Mouse (Mus musculus): ENCODE measurements around the gene Apaf1. TPM values are rescaled to one million over a fixed set of nuclear protein-coding genes. Genes with fewer than 3 reads are reported as not detected.

Gene Apaf1
- polyA plus RNA-seq, 1 experiment from 2014 or later: 6.8 TPM

DNA sequence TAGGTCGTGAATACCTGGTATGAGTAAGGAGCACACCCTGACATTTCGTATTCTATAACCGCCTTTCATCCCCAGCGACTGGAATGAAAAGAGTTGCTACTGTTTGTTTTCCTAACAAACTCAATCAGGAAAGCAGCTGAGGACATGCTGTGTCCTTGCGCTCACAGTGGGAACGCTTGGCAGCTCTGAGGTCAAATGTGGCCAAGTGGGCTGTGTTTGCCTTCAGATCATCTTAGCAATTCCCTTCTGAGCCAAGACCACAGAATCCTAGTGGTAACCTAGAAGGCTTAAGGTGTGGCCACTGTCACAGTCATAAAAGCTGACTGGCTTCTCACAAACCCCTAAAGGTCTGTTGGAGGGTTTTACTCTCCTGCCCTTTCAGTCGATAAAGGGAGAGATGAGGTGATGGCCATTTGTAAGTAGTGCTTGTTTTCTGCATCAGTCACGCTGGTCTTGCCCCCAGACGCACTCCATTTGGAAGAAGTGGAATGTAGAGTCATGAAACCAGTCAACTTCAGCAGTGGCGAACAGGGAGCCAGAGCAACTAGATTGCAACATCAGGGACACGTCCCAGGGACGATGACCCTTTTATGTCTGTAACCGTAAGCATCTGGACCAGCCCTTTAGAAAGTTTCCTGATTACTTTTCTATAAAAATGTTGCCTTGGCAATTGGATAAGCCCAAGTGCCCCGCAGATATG, 140.4 kb downstream of the Apaf1 start:
- Histone ChIP-seq H3K27ac (no peak overlapping the region), H3K27me3 (no peaks in the 10 kb centered on the region), H3K4me2 (no peak overlapping the region), H3K9ac (no peak overlapping the region), H3K4me3 (replicated peaks) (no peak overlapping the region), H3K4me1 (replicated peaks) (no peaks in the 10 kb centered on the region), H3K9me3 (replicated peaks) (no peaks in the 10 kb centered on the region; the same call in 1 of the 2 replicates), H3K36me3 (no peaks in the 10 kb centered on the region)
- no peak for DNase-seq
- ATAC-seq (ENCODE audit: low read depth): no peak
- WGBS (ENCODE audit: insufficient replicate concordance): 69% methylated on average over 14 of the region's 14 CpGs

DNA sequence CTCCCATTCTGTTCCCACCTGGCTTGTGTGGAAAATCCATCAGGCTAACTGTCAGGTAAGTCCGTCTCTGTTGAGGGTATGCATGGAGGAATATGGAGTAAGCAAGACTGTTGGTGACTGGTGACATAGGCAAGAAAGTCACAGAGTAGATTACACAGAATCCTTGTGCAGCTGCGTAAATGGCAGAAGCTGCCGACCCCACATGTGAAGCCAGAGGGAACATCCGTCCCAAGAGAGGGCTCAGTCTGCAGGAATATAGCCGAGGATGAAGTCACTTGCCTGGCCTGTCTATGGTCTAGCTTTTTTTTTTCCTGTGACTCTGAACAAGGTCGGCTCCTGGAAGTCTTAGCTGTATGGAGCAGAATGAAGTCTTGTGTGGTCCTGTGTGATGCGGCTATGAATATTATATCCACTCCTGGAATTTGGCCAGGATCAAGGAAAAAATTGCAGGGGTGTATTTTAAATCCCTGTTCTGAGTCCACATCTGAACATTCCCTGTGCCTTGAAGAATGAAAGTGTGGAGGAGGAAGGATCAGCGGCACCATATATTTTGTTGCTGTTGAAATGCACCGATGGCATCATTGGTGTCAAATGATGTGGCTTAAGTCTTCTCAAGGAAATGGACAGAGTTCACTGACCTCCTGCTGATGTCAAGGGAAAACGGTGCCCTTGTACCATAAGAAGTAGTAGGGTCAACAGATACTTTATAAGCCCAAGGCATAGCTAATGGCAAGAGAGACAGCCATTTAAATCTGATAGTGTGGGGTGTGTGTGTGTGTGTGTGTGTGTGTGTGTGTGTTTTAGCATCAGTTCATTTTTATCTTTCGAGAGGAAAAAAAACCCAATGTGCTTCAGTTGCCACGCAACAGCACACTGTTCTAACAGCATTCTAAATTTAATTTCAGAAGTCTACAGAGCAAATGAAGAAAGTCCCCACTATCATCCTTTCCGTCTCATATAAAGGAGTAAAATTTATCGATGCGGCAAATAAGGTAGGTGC, 141.7 kb downstream of the Apaf1 start:
- no peak overlapping the region for H3K9ac ChIP-seq
- no peaks in the 10 kb centered on the region for H3K27me3 ChIP-seq
- no peak for ATAC-seq (ENCODE audit: low read depth)
- no peak overlapping the region for H3K4me3 ChIP-seq (replicated peaks)
- no peak for DNase-seq
- no peaks in the 10 kb centered on the region for H3K36me3 ChIP-seq
- no peak overlapping the region for H3K27ac ChIP-seq
- no peaks in the 10 kb centered on the region for H3K4me1 ChIP-seq (replicated peaks)
- no peak overlapping the region for H3K4me2 ChIP-seq
- H3K9me3 ChIP-seq (replicated peaks): no peaks in the 10 kb centered on the region; the same call in 1 of the 2 replicates
- WGBS (ENCODE audit: insufficient replicate concordance): 70% methylated on average over 15 of the region's 15 CpGs

Other genes starting within 250 kb of the Apaf1 start
- gene Ikbip, start 170 bp upstream of the Apaf1 start, polyA plus RNA-seq (2015; fragmentation: Nextera tagmentation; extraction: Ambion mirVana): 10.0 and 12.6 TPM in 2 replicates
- 283 and 285 TPM in 2 replicates for gene Slc25a3, start 41.3 kb upstream of the Apaf1 start, polyA plus RNA-seq (2015; fragmentation: Nextera tagmentation; extraction: Ambion mirVana)
- gene Tmpo, start 98.5 kb upstream of the Apaf1 start, polyA plus RNA-seq (2015; fragmentation: Nextera tagmentation; extraction: Ambion mirVana): 131 and 169 TPM in 2 replicates